Mouse (Mus musculus) CD4-positive, CD25-positive, alpha-beta regulatory T cell, adult 4 months (primary cell): ENCODE results near the gene Vwa8. TPM values are rescaled to one million over a fixed set of nuclear protein-coding genes. Genes with fewer than 3 reads are reported as not detected.

Source experiments
- ATAC-seq: one replicate; pipeline ENCODE4 v1.8.0; 2017
- polyA plus RNA-seq, 2 experiments: library from polyadenylated mRNA; unstranded; fragments of 100-300 nt; shearing (Covaris generic); gene quantifications; one replicate each; pipeline ENCODE4 v1.2.1; 2017

Vwa8 gene
- polyA plus RNA-seq, 2 experiments from 2014 or later = 6.0 to 6.2 TPM

GRCm38 (mm10) chr14:79089464-79089863 lies 240.6 kb downstream of the Vwa8 start:
- ATAC-seq = no peak

GRCm38 (mm10) chr14:79097181-79097580 lies 248.3 kb downstream of the Vwa8 start:
- no peak for ATAC-seq

DNA sequence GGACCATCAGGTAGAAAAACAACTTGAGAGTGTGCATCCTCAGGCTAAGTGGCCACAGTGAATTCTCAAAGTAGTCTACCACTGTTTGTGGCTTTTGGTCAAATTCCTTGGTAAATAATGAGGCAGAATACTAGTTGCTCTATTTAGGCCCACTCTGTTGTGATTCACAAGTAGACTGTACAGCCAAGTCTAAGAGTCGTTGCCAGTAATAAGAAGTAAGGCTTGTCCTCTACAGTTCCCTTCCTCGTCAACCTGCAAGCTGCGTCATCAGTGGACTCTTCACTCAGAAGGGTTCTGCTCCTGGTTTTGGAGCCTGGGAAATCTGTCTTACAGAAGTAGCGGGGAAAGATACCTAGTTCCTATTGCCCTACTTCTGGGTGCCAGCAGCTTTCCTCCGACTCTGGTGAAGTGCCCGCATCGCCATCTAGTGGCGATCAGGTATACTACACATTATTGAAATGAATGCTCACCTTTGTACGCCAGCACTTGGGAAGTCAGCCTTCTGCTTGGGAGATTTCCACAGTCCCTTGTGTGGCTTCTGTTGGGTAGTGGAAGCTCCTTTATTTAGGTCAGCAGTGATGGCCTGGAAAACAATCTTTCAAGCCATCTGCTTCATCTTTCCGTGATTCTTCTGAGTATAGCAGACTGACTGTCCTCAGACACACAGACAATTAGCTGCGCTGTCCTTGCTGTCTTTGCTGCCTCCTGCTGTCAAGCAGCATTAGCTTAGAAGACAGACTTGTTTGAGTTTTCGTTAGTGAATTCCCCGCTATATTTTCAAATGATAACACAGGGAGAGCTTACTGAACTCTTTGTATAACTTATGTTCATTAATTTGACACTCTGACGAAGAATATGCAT lies 258.0 kb downstream of the Vwa8 start:
- ATAC-seq = peak; percentile 73

DNA sequence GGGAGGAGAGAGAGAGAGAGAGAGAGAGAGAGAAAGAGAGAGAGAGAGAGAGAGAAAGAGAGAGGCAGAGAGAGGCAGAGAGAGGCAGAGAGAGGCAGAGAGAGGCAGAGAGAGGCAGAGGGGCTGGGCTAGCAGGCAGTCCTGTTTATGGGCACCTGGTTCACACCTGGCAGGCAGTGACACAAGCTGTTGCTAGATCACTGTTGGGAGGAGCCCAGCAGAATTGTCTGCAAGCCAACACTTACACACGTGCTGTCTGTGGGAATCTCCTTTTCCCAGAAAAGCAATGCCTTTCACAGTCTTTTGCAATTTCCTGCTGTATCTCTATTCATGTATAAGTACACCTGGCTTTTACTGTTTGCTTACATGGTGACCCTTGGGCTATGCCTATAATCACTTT lies 260.5 kb downstream of the Vwa8 start:
- ATAC-seq = no peak

DNA sequence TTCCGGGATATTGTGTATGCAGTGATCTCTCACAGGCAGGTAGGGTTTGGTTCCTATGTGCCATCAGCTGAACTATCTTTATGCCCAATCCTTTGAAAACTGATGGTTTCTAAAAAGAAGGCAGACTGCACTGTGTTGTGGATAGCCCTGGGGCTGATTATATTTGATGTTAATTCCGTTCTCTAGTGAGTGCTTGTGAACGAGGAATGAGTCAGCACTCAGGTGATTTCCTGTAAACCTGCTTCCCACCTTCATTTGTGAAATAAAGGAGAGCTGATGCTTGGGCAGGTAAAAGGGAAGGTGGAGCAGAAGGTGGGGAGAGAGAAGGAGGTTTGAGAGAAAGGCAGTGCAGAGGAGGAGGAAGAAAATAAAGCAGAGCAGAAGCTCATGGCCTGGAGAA lies 261.2 kb downstream of the Vwa8 start:
- no peak for ATAC-seq

- ATAC-seq = no peak
Observed at GRCm38 (mm10) chr14:79112050-79112449, 263.2 kb downstream of the Vwa8 start.

GRCm38 (mm10) chr14:79114526-79115383 lies 265.9 kb downstream of the Vwa8 start:
- no peak for ATAC-seq

- ATAC-seq = no peak
Observed at GRCm38 (mm10) chr14:79118457-79118856, 269.6 kb downstream of the Vwa8 start.

- ATAC-seq = no peak
Observed at GRCm38 (mm10) chr14:79119354-79119753, 270.5 kb downstream of the Vwa8 start.

GRCm38 (mm10) chr14:79120681-79121080 lies 271.8 kb downstream of the Vwa8 start:
- no peak for ATAC-seq

DNA sequence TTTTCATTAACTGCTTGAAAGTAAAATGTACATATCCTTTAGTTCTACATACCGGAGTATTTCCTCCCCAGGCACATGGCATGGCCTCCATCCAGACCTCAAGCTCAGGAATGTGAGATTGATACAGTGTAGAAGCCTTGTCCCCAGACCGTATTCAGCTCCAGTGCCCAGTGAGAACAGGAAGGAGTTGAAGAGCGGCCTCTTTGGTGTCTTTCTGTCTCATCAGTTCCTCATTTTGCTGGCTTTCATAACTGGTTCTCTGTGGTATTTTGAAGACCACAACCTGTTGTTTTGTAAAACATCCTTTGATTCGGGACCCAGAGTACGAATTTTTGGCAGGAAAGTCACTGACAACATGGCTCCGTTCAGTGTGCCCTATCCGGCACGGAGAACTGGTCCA lies 274.6 kb downstream of the Vwa8 start:
- no peak for ATAC-seq

- ATAC-seq = peak; percentile 84
Observed at GRCm38 (mm10) chr14:79124643-79125042, 275.8 kb downstream of the Vwa8 start.

DNA sequence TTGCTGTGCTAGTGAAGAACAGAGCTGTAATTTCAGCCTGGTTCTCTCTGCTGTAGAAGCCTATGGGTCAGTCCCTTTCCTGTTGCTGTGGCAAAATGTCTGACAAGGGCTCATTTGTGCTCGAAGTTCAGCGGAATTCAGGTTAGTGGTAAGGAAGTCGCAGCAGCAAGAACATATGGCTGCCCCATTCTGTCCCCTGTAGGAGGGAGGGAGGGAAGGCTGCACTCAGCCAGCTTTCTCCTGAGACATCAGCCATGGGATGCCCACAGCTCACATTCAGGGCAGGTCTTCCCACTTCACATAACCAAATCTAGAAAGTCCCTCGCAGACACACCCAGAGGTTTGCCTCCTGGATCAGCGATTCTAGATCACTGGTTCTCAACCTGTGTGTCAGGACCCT lies 277.3 kb downstream of the Vwa8 start:
- ATAC-seq = no peak

DNA sequence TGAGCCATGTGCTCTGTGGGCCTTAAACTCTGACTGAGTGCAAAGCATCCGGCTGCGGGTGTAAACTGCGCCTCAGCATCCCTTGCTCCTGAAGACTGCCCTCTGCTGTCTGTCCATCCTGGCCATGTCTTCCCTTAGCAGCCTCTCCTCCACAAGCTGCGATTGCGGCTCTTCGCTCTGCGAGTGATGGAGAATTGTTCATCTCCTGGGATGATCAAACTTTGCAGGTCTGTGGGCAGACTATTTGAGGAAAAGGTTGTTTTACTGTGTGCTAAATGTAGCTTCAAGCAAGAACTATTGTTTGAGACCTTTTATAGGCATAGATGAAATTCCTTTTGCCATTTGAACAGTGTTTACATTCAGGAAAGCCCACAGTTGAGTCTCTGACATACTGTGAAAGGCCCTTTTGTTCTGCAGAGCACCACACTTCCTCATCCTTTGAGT lies 286.1 kb downstream of the Vwa8 start:
- no peak for ATAC-seq

DNA sequence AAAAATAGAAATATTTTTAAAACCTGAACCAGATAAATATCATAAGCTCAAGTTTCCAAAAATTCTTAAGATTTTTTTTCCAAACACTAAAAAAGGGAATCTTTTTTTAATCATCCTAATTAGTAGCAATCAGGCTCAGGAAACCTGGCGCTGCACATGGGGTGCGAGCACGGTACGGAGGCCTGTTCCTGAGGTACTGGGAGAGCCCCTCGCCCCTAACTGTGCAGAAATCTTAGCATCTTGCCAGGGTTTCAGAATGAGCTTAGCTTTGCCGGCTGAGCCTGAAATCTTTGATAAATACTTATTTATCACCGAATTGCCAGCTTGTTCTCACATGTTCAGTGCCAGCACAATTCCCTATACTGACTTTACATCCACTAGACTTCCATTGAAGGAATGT lies 286.6 kb downstream of the Vwa8 start:
- no peak for ATAC-seq

- no peak for ATAC-seq
Observed at GRCm38 (mm10) chr14:79136585-79136984, 287.7 kb downstream of the Vwa8 start.

DNA sequence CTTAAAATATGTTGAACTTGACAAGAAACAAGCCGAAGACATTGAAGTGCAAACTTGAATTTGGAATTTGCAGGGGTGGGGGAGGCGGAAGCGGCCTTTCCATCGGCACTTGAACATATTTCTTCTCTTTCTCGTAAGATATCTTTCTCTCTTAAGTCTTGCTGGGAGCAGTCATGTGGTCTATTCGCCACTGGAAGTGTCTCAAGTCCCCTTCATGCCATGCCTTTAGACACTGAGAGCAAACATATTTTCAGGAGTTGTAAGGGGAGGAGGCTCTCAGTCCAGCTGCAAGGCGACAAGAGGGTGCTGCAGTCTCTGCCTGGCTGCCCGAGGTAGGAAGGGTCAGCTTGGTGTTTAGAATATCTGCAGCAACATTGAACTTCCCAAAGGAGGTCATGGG lies 288.2 kb downstream of the Vwa8 start:
- no peak for ATAC-seq

- no peak for ATAC-seq
Observed at GRCm38 (mm10) chr14:79139096-79139651, 290.3 kb downstream of the Vwa8 start.

GRCm38 (mm10) chr14:79139918-79140825 lies 291.3 kb downstream of the Vwa8 start:
- ATAC-seq = no peak

- no peak for ATAC-seq
Observed at GRCm38 (mm10) chr14:79140826-79141219, 292.0 kb downstream of the Vwa8 start.

DNA sequence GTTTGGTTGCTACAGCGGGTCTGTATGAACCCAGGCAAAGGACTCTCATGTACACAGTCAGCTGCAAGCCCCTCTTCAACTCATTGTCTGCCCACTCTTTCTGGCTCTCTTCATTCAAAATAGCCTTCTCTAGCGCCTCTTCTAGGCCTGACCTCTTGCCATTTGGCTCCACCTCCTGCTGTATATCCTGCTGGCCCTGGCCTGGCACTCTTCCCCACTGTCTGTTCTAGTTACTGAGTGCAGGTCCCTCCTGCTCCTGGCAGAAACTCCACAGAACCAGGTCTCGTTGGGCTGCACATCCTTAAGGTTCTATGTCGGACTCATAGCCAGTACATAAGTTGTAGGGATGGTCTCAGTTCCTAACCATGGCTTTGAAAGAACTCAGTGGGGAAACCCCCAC lies 293.5 kb downstream of the Vwa8 start:
- no peak for ATAC-seq

- no peak for ATAC-seq
Observed at GRCm38 (mm10) chr14:79143696-79144095, 294.8 kb downstream of the Vwa8 start.
